Mouse (Mus musculus): Measurements from ENCODE around the gene Rassf6. TPM values are rescaled to one million over a fixed set of nuclear protein-coding genes. Genes with fewer than 3 reads are reported as not detected.

Rassf6 gene
- total and polyA plus RNA-seq, 2 experiments from 2014 or later = 0.76 to 1.2 TPM

DNA sequence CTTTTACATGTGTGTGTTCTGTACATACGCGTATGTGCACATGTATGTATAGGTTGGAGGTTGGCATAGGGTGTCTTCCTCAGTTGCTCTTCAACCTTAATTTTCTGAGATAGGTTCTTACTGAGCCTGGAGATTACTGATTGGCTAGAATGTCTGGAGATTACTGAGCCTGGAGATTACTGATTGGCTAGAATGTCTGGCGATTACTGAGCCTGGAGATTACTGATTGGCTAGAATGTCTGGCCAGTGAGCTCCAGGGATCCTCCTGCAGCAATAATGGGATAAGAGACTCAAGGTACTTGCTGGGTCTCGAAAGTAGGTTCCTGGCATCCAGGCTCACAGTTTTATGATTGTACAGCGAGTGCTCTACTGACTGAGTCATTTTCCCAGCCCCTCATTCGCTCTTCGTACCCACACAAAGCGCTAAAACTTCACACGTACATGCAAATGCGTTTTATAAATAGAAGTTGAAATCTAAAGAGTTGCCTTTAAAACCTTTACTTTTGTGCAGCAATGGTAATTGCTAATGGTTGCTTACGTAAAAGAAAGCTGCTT lies 78.7 kb downstream of the Rassf6 start:
- 88% methylated on average over 11 of the region's 11 CpGs for WGBS
- no peak overlapping the region for H3K9ac ChIP-seq
- TF ChIP-seq CTCF (IDR thresholded peaks at IDR 0.05; ENCODE audit: low read depth) = no peak
- H3K27me3 ChIP-seq (ENCODE audit: insufficient read depth, low read length) = no peaks in the 10 kb centered on the region
- H3K9me3 ChIP-seq (ENCODE audit: low read length) = no peaks in the 10 kb centered on the region
- no peaks in the 10 kb centered on the region for H3K36me3 ChIP-seq (ENCODE audit: insufficient read depth)
- H3K4me2 ChIP-seq (ENCODE audit: low read depth) = no peak overlapping the region
- H3K4me3 ChIP-seq (ENCODE audit: low read depth, low read length) = no peak overlapping the region
- no peak for ATAC-seq
- no peaks in the 10 kb centered on the region for H3K4me1 ChIP-seq (ENCODE audit: insufficient read depth)
- no peak overlapping the region for H3K27ac ChIP-seq (ENCODE audit: low read depth, low read length)
- DNase-seq = no peak

DNA sequence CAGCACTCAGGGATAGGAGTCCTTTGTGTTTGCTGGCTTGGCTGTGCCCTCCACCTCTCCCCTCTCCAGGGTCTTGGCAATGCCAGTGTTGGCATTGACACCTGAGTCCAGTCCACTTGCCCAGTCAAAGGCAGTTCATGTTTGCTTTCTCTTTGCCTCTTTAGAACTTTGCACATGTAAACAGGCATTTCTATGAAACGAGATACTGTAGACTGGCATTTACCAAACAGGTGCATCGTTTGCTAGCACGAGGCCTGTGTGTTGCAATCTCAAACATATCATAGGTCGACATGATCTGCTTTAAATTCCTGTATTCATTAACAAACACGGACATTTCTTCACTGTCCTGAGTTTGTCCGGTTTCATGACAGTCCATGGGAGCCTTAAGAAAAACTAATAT lies 79.7 kb downstream of the Rassf6 start, which contains the start of gene 5830473C10Rik:
TSS of gene 5830473C10Rik (plus strand) at position 365 of the 400 bp plus-strand sequence.
- H3K36me3 ChIP-seq (ENCODE audit: insufficient read depth) = no peaks in the 10 kb centered on the region
- H3K4me2 ChIP-seq (ENCODE audit: low read depth) = no peak within 1 kb of the TSS
- no peak within 1 kb of the TSS for H3K9ac ChIP-seq
- DNase-seq (no peak), ATAC-seq (no peak)
- H3K9me3 ChIP-seq (ENCODE audit: low read length) = no peaks in the 10 kb centered on the region
- no peaks in the 10 kb centered on the region for H3K4me1 ChIP-seq (ENCODE audit: insufficient read depth)
- no peak within 1 kb of the TSS for H3K27ac ChIP-seq (ENCODE audit: low read depth, low read length)
- TF ChIP-seq CTCF (IDR thresholded peaks at IDR 0.05; ENCODE audit: low read depth) = no peak
- no peak within 1 kb of the TSS for H3K4me3 ChIP-seq (ENCODE audit: low read depth, low read length)
- H3K27me3 ChIP-seq (ENCODE audit: insufficient read depth, low read length) = no peaks in the 10 kb centered on the region
- WGBS = 89% methylated on average over 6 of the region's 6 CpGs

DNA sequence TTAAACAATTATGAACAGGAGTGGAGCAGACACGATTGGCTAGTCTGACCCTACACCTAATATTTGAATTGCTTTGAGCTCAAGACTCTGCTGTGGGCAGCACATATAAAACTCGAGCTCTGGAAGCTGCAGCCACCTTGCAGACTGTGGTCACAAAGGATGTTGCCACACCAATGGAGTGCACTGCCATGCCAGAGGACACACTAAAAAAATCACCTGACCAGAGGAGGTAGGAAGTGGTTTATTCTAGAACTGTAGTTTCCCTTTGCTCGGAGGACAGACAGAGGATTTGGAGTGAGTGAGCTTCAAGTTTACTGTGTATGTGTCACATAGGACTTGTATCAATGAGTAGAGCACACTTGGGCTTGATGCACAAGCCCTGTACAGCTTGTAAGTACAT lies 84.4 kb downstream of the Rassf6 start:
- no peak for ATAC-seq
- 83% methylated on average over 3 of the region's 3 CpGs for WGBS

More for the DNA sequence above, 84.4 kb downstream of the Rassf6 start:
- Histone ChIP-seq H3K4me2 (ENCODE audit: low read depth) (no peak overlapping the region), H3K9me3 (ENCODE audit: low read length) (no peaks in the 10 kb centered on the region), H3K4me1 (ENCODE audit: insufficient read depth) (no peaks in the 10 kb centered on the region), H3K27me3 (ENCODE audit: insufficient read depth, low read length) (no peaks in the 10 kb centered on the region), H3K36me3 (ENCODE audit: insufficient read depth) (no peaks in the 10 kb centered on the region), H3K9ac (no peak overlapping the region), H3K27ac (ENCODE audit: low read depth, low read length) (no peak overlapping the region), H3K4me3 (ENCODE audit: low read depth, low read length) (no peak overlapping the region)
- no peak for DNase-seq
- TF ChIP-seq CTCF (IDR thresholded peaks at IDR 0.05; ENCODE audit: low read depth) = no peak

Other genes with a start within 250 kb of the Rassf6 start
- not detected in 2 replicates for gene Alb, start 179.8 kb downstream of the Rassf6 start, total RNA-seq (2014; rRNA removed)
- not detected in 2 replicates for gene Alb, start 179.8 kb downstream of the Rassf6 start, polyA plus RNA-seq (2015; fragmentation: Nextera tagmentation; extraction: Ambion mirVana)
- gene Afp, start 149.9 kb downstream of the Rassf6 start, total RNA-seq (2014; rRNA removed) = not detected in 2 replicates
- gene Afp, start 149.9 kb downstream of the Rassf6 start, polyA plus RNA-seq (2015; fragmentation: Nextera tagmentation; extraction: Ambion mirVana) = 0.11 and 0.17 TPM in 2 replicates
- not detected in 2 replicates for gene Afm, start 121.7 kb downstream of the Rassf6 start, total RNA-seq (2014; rRNA removed)
- gene Afm, start 121.7 kb downstream of the Rassf6 start, polyA plus RNA-seq (2015; fragmentation: Nextera tagmentation; extraction: Ambion mirVana) = not detected in 2 replicates
- 0.10 and 0.69 TPM in 2 replicates for gene 5830473C10Rik, start 79.5 kb downstream of the Rassf6 start, total RNA-seq (2014; rRNA removed)
- gene 5830473C10Rik, start 79.5 kb downstream of the Rassf6 start, polyA plus RNA-seq (2015; fragmentation: Nextera tagmentation; extraction: Ambion mirVana) = 0.28 and 0.29 TPM in 2 replicates
- gene Cxcl5, start 118.7 kb upstream of the Rassf6 start, total RNA-seq (2014; rRNA removed) = 0.08 and 0.14 TPM in 2 replicates
- 0.08 and 0.30 TPM in 2 replicates for gene Cxcl5, start 118.7 kb upstream of the Rassf6 start, polyA plus RNA-seq (2015; fragmentation: Nextera tagmentation; extraction: Ambion mirVana)
- gene Ppbp, start 127.9 kb upstream of the Rassf6 start, total RNA-seq (2014; rRNA removed) = 0.23 and 0.43 TPM in 2 replicates
- gene Ppbp, start 127.9 kb upstream of the Rassf6 start, polyA plus RNA-seq (2015; fragmentation: Nextera tagmentation; extraction: Ambion mirVana) = 0.21 and 0.28 TPM in 2 replicates
- 37.1 and 45.7 TPM in 2 replicates for gene Pf4, start 131.8 kb upstream of the Rassf6 start, total RNA-seq (2014; rRNA removed)
- 61.0 and 76.8 TPM in 2 replicates for gene Pf4, start 131.8 kb upstream of the Rassf6 start, polyA plus RNA-seq (2015; fragmentation: Nextera tagmentation; extraction: Ambion mirVana)
- gene Cxcl3, start 145.4 kb upstream of the Rassf6 start, total RNA-seq (2014; rRNA removed) = 0.77 TPM in 1 of 2 replicates, not detected in the other
- gene Cxcl3, start 145.4 kb upstream of the Rassf6 start, polyA plus RNA-seq (2015; fragmentation: Nextera tagmentation; extraction: Ambion mirVana) = not detected in 2 replicates
- not detected in 2 replicates for gene Cxcl15, start 153.9 kb upstream of the Rassf6 start, total RNA-seq (2014; rRNA removed)
- not detected in 2 replicates for gene Cxcl15, start 153.9 kb upstream of the Rassf6 start, polyA plus RNA-seq (2015; fragmentation: Nextera tagmentation; extraction: Ambion mirVana)